Mouse (Mus musculus) adrenal gland, postnatal 0 days (tissue): Measurements from ENCODE around the gene Dctn5. TPM values are rescaled to one million over a fixed set of nuclear protein-coding genes. Genes with fewer than 3 reads are reported as not detected.

ENCODE experiments used
- polyA plus RNA-seq: library from polyadenylated mRNA; unstranded; fragments of >200 nt; fragmentation: Nextera tagmentation; extraction: Ambion mirVana; gene quantifications from 2 replicates; pipeline ENCODE4 v1.2.1, GENCODE M21; 2015

Gene Dctn5
- polyA plus RNA-seq: 81.8 and 96.6 TPM in 2 replicates

GRCm38 (mm10) chr7:122132497-122133337 lies at the start of gene Dctn5, which contains the start of gene Palb2:
Dctn5 (plus strand) TSS chr7:122133041.
Palb2 (minus strand) TSS chr7:122132985.

GRCm38 (mm10) chr7:122101747-122102244 lies 31.0 kb upstream of the Dctn5 start, which contains the start of gene Ndufab1:
Ndufab1 (minus strand) TSS chr7:122101886.

GRCm38 (mm10) chr7:122158915-122159902 lies 26.4 kb downstream of the Dctn5 start, which contains the start of gene Plk1:
Plk1 (plus strand) TSS chr7:122159439.

GRCm38 (mm10) chr7:122186043-122186442 lies 53.2 kb downstream of the Dctn5 start, which contains the start of gene Ern2:
Ern2 (minus strand) TSS chr7:122186207.

Other genes with a start within 250 kb of the Dctn5 start
- gene Cog7, start 151.3 kb upstream of the Dctn5 start, polyA plus RNA-seq: 17.4 and 24.1 TPM in 2 replicates
- gene Gga2, start 111.8 kb upstream of the Dctn5 start, polyA plus RNA-seq: 26.0 and 28.4 TPM in 2 replicates
- 29.3 and 33.7 TPM in 2 replicates for gene Ubfd1, start 65.9 kb upstream of the Dctn5 start, polyA plus RNA-seq
- 9.2 and 13.8 TPM in 2 replicates for gene Ears2, start 65.8 kb upstream of the Dctn5 start, polyA plus RNA-seq
- 577 and 664 TPM in 2 replicates for gene Ndufab1, start 31.2 kb upstream of the Dctn5 start, polyA plus RNA-seq
- 3.8 and 6.8 TPM in 2 replicates for gene Palb2, start 56 bp upstream of the Dctn5 start, polyA plus RNA-seq
- 15.9 and 19.8 TPM in 2 replicates for gene Plk1, start 26.4 kb downstream of the Dctn5 start, polyA plus RNA-seq
- 0.39 TPM in 1 of 2 replicates, not detected in the other for gene Ern2, start 53.2 kb downstream of the Dctn5 start, polyA plus RNA-seq
- 0.85 and 1.0 TPM in 2 replicates for gene Chp2, start 86.5 kb downstream of the Dctn5 start, polyA plus RNA-seq
- gene Prkcb, start 155.7 kb downstream of the Dctn5 start, polyA plus RNA-seq: 20.1 and 43.7 TPM in 2 replicates